Mouse (Mus musculus) right cerebral cortex, postnatal 25 days (tissue): Measurements from ENCODE around the gene Slc35b2.

Source experiments
- DNase-seq: peaks from one replicate; pipeline ENCODE4 v3.0.0; 2022

Slc35b2 gene

DNA sequence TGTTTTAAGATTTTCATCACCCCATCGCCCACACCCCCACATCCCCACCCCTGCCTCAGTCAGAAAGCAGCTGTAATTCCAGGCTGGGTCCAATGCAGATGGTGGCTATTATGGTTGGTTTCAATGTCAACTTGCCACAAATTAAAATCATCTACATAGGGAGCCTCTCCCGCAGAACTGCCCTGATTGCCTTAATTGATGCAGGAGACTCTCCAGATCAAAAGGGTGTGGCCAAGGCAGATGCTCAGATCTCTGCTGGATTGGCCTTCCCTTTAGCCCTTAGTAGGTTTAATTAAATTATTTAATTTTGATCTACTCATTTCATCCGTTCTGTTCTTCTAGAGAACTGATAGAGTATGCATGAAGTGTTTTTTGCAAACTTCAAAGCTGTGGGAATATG, 39.3 kb downstream of the Slc35b2 start:
- DNase-seq = no peak

- DNase-seq = no peak
These were observed 43.6 kb downstream of the Slc35b2 start for GRCm38 (mm10) chr17:45606992-45607879.

GRCm38 (mm10) chr17:45608396-45608795, 44.7 kb downstream of the Slc35b2 start:
- no peak for DNase-seq

DNA sequence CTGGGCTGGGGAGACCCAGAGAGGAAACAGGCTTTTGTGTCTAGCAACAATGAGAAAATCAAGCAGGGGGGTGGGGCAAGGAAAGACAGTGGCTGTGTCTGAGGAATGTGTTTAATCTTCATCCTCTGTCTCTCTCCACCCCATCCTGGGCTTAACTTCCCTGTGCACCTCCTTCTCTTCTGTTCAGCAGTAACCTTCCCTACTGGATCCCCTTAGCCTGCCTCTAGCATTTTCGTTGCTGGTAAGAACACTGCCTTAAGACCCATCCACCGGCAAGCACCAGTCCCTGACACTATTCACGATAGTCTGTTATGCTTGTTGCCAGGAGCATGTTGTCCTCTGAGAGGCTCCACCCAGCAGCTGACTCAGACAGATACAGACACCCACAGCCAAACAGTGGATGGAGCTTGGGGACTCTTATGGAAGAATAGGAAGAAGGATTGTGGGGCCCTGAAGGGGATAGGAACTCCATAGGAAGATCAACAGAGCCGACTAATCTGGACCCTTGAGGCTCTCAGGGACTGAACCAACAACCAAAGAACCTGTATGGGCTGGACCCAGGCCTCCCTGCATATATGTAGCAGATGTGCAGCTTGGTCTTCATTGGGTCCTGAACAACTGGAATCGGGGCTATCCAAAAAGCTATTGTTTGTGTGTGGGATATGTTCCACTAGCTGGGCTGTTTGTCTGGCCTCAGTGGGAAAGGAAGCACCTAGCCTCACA, 46.6 kb downstream of the Slc35b2 start:
- no peak for DNase-seq

- DNase-seq = no peak
These were observed 48.3 kb downstream of the Slc35b2 start for GRCm38 (mm10) chr17:45612008-45612407.

- no peak for DNase-seq
These were observed 49.2 kb downstream of the Slc35b2 start for GRCm38 (mm10) chr17:45612921-45613320.

DNA sequence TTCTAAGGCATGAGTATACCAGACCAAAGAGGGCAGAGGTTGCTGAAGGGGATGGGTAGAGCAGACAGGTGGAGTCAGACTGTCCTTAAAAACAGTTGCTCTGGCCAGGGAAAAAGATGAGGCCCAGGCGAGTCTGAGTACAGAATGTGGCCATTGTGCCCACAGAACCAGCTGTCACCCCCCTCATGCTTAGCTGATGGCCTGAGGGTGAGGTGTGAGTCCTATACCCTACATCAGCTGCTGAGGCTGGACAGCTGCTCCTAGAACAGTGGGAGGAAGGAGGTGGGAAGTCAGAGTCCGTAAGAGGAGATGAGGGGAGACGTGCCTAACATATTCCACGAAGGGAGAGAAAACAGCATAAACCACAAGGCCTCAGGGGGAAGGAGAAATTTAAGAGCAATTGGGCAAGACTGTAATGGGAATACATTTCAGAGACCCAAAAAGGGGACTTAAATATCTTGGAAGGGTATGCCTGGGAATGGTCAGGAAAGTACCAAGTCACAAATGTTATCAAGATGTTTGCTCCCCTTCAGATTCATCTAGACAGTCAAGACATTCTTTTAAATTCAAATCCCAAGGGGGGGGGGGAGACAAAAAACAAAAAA, 52.5 kb downstream of the Slc35b2 start:
- no peak for DNase-seq

GRCm38 (mm10) chr17:45616679-45617078, 53.0 kb downstream of the Slc35b2 start:
- DNase-seq = no peak
